Mouse (Mus musculus): ENCODE measurements around the gene Olfr62.

Olfr62 gene

DNA sequence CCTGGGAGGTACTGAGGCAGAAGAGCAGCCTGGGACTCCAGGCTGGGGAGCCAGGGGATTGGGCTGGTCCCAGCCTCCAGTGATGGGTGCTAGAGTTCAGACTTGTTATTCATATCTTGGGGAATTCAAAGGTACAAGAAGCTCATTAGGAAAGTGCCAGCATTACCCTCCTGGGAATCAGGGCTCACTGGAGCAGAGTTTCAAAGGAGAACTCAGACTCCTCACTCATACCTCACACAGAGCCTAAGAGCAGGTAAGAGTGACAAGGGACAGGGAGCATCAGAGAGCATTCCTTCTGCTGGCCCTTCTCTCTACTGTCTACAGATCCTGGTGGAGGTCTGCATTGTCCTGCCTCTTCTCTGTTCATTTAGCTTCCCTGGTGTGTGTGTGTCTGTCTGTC, at the start of gene Olfr62:
Olfr62 (plus strand) TSS at position 301 of the 400 bp plus-strand sequence.
- DNase-seq = no peak

- DNase-seq = no peak
Observed at GRCm38 (mm10) chr4:118609836-118610235, 48.9 kb upstream of the Olfr62 start.

- peak in 1 of 2 experiments; percentile 60 for DNase-seq
Observed at GRCm38 (mm10) chr4:118612619-118613018, 46.1 kb upstream of the Olfr62 start.

DNA sequence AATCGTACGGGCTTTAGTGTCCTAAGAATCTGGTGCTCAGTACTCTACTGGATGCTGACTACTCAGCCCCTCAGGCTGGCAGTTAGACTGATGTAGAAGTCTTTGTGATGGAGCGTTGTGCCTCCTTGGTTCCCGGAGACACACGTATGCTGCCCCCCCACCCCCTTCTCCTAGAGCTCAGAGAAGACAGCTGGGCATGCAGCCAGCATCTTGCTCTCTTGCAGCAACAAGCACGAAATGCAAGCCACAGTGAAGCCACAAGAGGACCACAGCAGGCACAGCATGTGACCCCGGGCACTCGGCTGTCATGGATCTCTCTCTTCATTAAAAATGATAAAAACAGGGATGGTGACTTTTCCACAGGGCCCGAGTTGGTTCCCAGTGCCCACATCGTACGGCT, 43.3 kb upstream of the Olfr62 start:
- no peak for DNase-seq

DNA sequence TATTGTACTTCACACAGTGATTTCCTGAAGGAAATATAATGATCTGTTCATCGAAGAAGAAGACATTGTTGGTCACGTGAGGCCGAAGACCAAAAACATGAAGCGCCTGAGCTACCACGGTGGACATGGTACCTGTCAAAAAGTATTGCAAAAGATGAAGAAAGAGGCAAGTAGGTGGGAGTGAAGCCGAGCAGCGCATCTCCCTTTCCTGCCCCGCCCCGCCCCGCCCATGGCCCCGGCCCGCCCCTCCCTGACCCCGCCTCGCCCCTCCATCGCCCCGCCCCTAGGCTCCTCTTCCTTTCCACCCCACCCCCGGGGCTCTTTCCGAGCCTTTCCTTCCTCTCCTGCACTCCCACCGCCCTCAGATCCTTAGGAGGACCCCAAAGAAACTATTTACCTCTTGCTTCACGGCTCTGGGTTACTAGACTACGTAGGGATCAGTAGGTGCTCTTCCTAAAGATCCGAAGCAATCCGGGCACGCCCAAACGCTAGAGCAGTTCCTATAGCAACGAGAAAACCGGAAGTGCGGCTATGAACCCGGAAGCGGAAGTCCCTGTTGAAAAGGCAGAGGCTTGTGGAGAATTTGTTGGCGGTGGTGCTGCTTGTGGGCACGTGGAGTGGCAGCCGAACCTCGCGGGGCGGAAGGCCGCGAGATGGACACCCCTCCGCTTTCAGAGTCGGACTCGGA, 38.3 kb upstream of the Olfr62 start, which contains the start of the genes Cfap57 and Ebna1bp2:
Cfap57 (minus strand) TSS at position 499 of the 688 bp plus-strand sequence.
Ebna1bp2 (plus strand) TSS at position 521 of the 688 bp plus-strand sequence.
- peak; percentile 93 to 94 for DNase-seq

- peak in 1 of 2 experiments; percentile 3 for DNase-seq
Observed at GRCm38 (mm10) chr4:118620967-118621320, 37.8 kb upstream of the Olfr62 start.

- DNase-seq = no peak
Observed at GRCm38 (mm10) chr4:118621781-118622180, 37.0 kb upstream of the Olfr62 start.

- no peak for DNase-seq
Observed at GRCm38 (mm10) chr4:118630261-118630660, 28.5 kb upstream of the Olfr62 start.

- peak in 1 of 2 experiments; percentile 6 for DNase-seq
Observed at GRCm38 (mm10) chr4:118642346-118643190, 16.2 kb upstream of the Olfr62 start.

- peak in 1 of 2 experiments; percentile 71 for DNase-seq
Observed at GRCm38 (mm10) chr4:118645234-118645633, 13.5 kb upstream of the Olfr62 start.

DNA sequence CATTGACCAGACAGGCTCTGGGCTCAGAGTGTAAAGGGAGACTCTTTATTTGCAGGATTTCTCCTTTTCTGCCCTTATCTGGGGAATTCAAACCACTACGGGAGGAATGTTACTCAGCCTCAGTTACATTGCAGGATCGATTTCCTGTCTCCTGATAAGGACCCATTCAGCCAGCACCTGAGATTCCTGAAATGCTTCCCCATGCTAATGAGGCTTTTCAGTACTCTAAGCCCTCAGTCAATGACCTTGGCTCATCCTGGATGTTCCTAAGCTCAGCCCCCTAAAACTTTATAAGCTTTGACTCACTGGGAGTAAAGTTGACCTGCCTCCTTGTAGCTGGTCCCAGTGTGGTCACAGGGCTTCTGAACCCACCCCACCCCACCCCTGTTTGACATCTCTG, 28.3 kb downstream of the Olfr62 start:
- DNase-seq = no peak

DNA sequence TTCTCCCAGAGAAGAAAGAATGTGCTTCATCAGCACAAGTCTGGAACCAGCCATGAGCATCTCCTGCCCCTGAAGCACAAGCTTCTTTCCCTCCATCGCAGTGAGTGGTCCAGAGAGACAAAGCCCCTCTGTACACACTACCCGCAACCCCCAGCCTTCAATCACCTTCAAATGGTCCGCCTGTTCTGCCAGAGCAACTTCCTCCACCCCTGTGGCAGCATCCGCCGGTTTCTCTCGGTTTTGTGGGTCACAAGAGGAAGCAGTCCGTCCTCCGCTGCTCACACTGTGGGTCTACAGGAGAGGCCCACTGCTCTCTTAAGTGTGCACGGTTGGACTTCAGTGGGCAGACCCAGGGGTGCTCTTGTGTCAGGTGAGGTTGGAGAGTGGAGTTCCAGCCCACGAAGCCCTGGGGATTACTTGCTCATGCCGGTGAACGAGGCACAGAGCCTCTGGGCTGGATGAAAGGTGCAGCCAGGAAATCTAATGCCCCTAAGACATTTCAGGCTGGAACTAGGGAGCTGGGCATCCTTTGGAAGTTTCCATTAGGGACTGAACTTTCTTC, 33.7 kb downstream of the Olfr62 start, which contains the start of gene Olfr1342:
Olfr1342 (minus strand) TSS at position 345 of the 562 bp plus-strand sequence.
- no peak for DNase-seq

DNA sequence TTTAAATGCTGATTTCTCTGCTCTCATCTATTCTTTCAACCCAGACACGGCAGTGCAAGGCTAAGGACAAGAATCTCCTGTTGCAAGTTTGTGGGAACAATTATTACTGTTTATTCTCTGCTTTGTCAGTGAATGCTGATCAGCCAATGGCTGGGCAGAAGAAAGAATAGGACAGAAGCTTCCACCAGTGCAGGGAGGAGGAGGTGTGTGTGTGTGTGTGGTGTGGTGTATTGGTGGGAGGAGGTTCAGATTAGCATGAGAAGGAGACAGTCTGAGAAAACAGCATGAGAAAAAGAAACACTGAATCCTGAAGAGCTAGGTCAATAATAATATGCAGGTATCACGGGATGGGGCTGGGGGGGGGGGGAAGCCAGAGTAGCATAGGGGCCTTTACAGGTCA, 35.1 kb downstream of the Olfr62 start:
- DNase-seq = no peak

DNA sequence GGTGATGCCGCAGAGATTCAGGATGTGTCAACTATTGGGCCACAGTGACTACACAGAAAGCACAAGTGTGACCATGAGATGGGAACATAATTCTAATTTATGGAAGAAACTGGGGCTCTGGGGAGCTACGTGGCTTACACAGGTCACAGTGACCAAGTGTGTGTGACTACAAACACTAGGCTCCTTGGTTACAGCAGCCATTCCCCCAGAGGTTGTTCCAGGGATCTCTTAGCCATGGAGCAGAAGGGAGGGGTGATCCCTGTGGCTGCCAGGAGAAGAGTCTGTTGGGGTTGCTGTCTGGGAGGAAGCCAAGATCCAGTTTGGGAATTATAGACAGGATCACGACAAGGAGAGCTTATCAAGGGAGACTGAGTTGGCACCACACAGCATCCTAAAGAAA, 44.5 kb downstream of the Olfr62 start, which contains the start of gene Olfr1341:
Olfr1341 (plus strand) TSS at position 301 of the 400 bp plus-strand sequence.
- DNase-seq = no peak

- DNase-seq = no peak
Observed at GRCm38 (mm10) chr4:118708086-118708485, 49.3 kb downstream of the Olfr62 start.

- DNase-seq = no peak
Observed at GRCm38 (mm10) chr4:118711656-118712055, 52.9 kb downstream of the Olfr62 start.

All from kidney, postnatal 25 days (tissue).